Mouse (Mus musculus) forebrain, postnatal 0 days (tissue): ENCODE measurements around the gene Mfsd6. TPM values are rescaled to one million over a fixed set of nuclear protein-coding genes. Genes with fewer than 3 reads are reported as not detected.

Experiments used
- ATAC-seq: fragments of 200-750 bp; cut with Nextera tagmentation; 2 replicates; pipeline ENCODE4 v1.8.0; 2017; ENCODE audit warnings: mild to moderate bottlenecking, moderate library complexity
- DNase-seq: peaks from one replicate; pipeline ENCODE4 v3.0.0-alpha.2; 2015
- H3K27ac ChIP-seq: fragments of 300-500 bp; sonication (generic); 2 replicates; pipeline ENCODE4 v1.5.1; 2014; ENCODE audit warnings: low read depth, mild to moderate bottlenecking, antibody characterized with exemption, low read length, moderate library complexity, mixed read lengths
- H3K27me3 ChIP-seq: fragments of 300-500 bp; sonication (generic); 2 replicates; pipeline ENCODE4 v1.6.1; 2014; ENCODE audit warnings: mild to moderate bottlenecking, low read length, mixed read lengths; ENCODE audit not compliant: insufficient read depth
- H3K36me3 ChIP-seq: fragments of 300-500 bp; sonication (generic); 2 replicates; pipeline ENCODE4 v1.6.1; 2014; ENCODE audit warnings: mild to moderate bottlenecking, moderate library complexity; ENCODE audit not compliant: insufficient read depth
- H3K4me1 ChIP-seq: fragments of 300-500 bp; sonication (generic); 2 replicates; pipeline ENCODE4 v1.6.1; 2014; ENCODE audit warnings: antibody characterized with exemption; ENCODE audit not compliant: insufficient read depth
- H3K4me2 ChIP-seq: fragments of 300-500 bp; sonication (generic); 2 replicates; pipeline ENCODE4 v1.6.1; 2014; ENCODE audit warnings: low read depth, mild to moderate bottlenecking, moderate library complexity
- H3K4me3 ChIP-seq: fragments of 300-500 bp; sonication (generic); 2 replicates; pipeline ENCODE4 v1.5.1; 2014; ENCODE audit warnings: low read depth, low read length, mixed read lengths
- H3K9ac ChIP-seq: fragments of 300-500 bp; sonication (generic); 2 replicates; pipeline ENCODE4 v1.6.1; 2014; ENCODE audit warnings: mild to moderate bottlenecking
- H3K9me3 ChIP-seq: fragments of 300-500 bp; sonication (generic); 2 replicates; pipeline ENCODE4 v1.6.1; 2016; ENCODE audit warnings: low read length
- CTCF ChIP-seq: sonication (generic); IDR thresholded peaks from 2 replicates; pipeline ENCODE4 v1.5.1; 2016; ENCODE audit warnings: antibody characterized with exemption, control low read depth, low read depth
- WGBS: fragments of 180-500 bp; shearing (Covaris S2); extraction: QIAGEN DNeasy Blood & Tissue Kit; methylation state at CpG from one replicate; pipeline ENCODE4 v1.1.7; 2014; 5-methylcytosine and 5-hydroxymethylcytosine counted together
- polyA plus RNA-seq: library from polyadenylated mRNA; unstranded; fragments of >200 nt; fragmentation: Nextera tagmentation; extraction: Ambion mirVana; gene quantifications from 2 replicates; pipeline ENCODE4 v1.2.1, GENCODE M21; 2015
- total RNA-seq: library from RNA; depleted of rRNA; stranded (reverse); fragments of >200 nt; gene quantifications from 2 replicates; pipeline ENCODE4 v1.2.3, GENCODE M21; 2014

The Mfsd6 gene
- total and polyA plus RNA-seq, 2 experiments from 2014 or later: 9.6 to 45.0 TPM

GRCm38 (mm10) chr1:52675561-52676551 is 51.4 kb downstream of the Mfsd6 start:
- DNase-seq: no peak
- Histone ChIP-seq H3K9ac (no peak overlapping the region), H3K36me3 (no peaks in the 10 kb centered on the region), H3K27me3 (no peaks in the 10 kb centered on the region), H3K4me2 (no peak overlapping the region), H3K4me1 (no peaks in the 10 kb centered on the region; the same call in 1 of the 2 replicates), H3K4me3 (no peak overlapping the region), H3K9me3 (no peaks in the 10 kb centered on the region), H3K27ac (no peak overlapping the region)
- 66% methylated on average over 7 of the region's 7 CpGs for WGBS
- no peak for ATAC-seq
- TF ChIP-seq CTCF: no peak

- 51% methylated on average over 1 of the region's 1 CpGs for WGBS
- no peaks in the 10 kb centered on the region for H3K27me3 ChIP-seq
- no peaks in the 10 kb centered on the region for H3K4me1 ChIP-seq
- no peaks in the 10 kb centered on the region for H3K9me3 ChIP-seq
- H3K4me3 ChIP-seq: no peak overlapping the region
- no peaks in the 10 kb centered on the region for H3K36me3 ChIP-seq
- H3K27ac ChIP-seq: no peak overlapping the region
- H3K4me2 ChIP-seq: no peak overlapping the region
- DNase-seq: no peak
- no peak for TF ChIP-seq CTCF
- peak; percentile 78 for ATAC-seq
- H3K9ac ChIP-seq: no peak overlapping the region
Observed at GRCm38 (mm10) chr1:52669931-52670330, 57.3 kb downstream of the Mfsd6 start.

- TF ChIP-seq CTCF: no peak
- H3K4me3 ChIP-seq: no peak overlapping the region
- no peak overlapping the region for H3K9ac ChIP-seq
- WGBS: 21% methylated on average over 7 of the region's 7 CpGs
- no peaks in the 10 kb centered on the region for H3K36me3 ChIP-seq
- H3K9me3 ChIP-seq: no peaks in the 10 kb centered on the region
- H3K27me3 ChIP-seq: no peaks in the 10 kb centered on the region
- ATAC-seq (peak; percentile 5; the same call in 1 of the 2 replicates), DNase-seq (no peak)
- no peaks in the 10 kb centered on the region for H3K4me1 ChIP-seq
- no peak overlapping the region for H3K27ac ChIP-seq
- no peak overlapping the region for H3K4me2 ChIP-seq
Observed at GRCm38 (mm10) chr1:52668743-52669323, 58.4 kb downstream of the Mfsd6 start.

- H3K27me3 ChIP-seq: no peaks in the 10 kb centered on the region
- H3K4me3 ChIP-seq: no peak overlapping the region
- no peak overlapping the region for H3K4me2 ChIP-seq
- no peaks in the 10 kb centered on the region for H3K9me3 ChIP-seq
- H3K4me1 ChIP-seq: no peaks in the 10 kb centered on the region
- no peak overlapping the region for H3K9ac ChIP-seq
- DNase-seq (peak; percentile 32), ATAC-seq (peak; percentile 27; the same call in 1 of the 2 replicates)
- TF ChIP-seq CTCF: no peak
- H3K36me3 ChIP-seq: peaks cover 14% of the 10 kb centered on the region
- no peak overlapping the region for H3K27ac ChIP-seq
- 76% methylated on average over 7 of the region's 7 CpGs for WGBS
Observed at GRCm38 (mm10) chr1:52663228-52663627, 64.0 kb downstream of the Mfsd6 start.

GRCm38 (mm10) chr1:52660765-52661164 is 66.5 kb downstream of the Mfsd6 start:
- Histone ChIP-seq H3K9ac (no peak overlapping the region), H3K27me3 (no peaks in the 10 kb centered on the region), H3K4me3 (no peak overlapping the region), H3K9me3 (no peaks in the 10 kb centered on the region), H3K36me3 (peaks cover 19% of the 10 kb centered on the region), H3K4me2 (no peak overlapping the region), H3K4me1 (no peaks in the 10 kb centered on the region), H3K27ac (no peak overlapping the region)
- ATAC-seq: no peak
- TF ChIP-seq CTCF: no peak
- 85% methylated on average over 12 of the region's 12 CpGs for WGBS
- no peak for DNase-seq

- ATAC-seq (no peak), DNase-seq (no peak)
- H3K4me1 ChIP-seq: no peaks in the 10 kb centered on the region
- no peaks in the 10 kb centered on the region for H3K27me3 ChIP-seq
- peaks cover 19% of the 10 kb centered on the region for H3K36me3 ChIP-seq
- no peak overlapping the region for H3K27ac ChIP-seq
- 88% methylated on average over 2 of the region's 2 CpGs for WGBS
- H3K9me3 ChIP-seq: no peaks in the 10 kb centered on the region
- no peak overlapping the region for H3K4me3 ChIP-seq
- no peak for TF ChIP-seq CTCF
- H3K4me2 ChIP-seq: no peak overlapping the region
- no peak overlapping the region for H3K9ac ChIP-seq
Observed at GRCm38 (mm10) chr1:52660278-52660677, 67.0 kb downstream of the Mfsd6 start.

GRCm38 (mm10) chr1:52658160-52658559 is 69.1 kb downstream of the Mfsd6 start:
- peaks cover 19% of the 10 kb centered on the region for H3K36me3 ChIP-seq
- no peaks in the 10 kb centered on the region for H3K27me3 ChIP-seq
- H3K9ac ChIP-seq: no peak overlapping the region
- no peak for TF ChIP-seq CTCF
- no peak for DNase-seq
- H3K4me1 ChIP-seq: no peaks in the 10 kb centered on the region
- H3K4me3 ChIP-seq: no peak overlapping the region
- no peak overlapping the region for H3K27ac ChIP-seq
- no peak overlapping the region for H3K4me2 ChIP-seq
- no peaks in the 10 kb centered on the region for H3K9me3 ChIP-seq
- ATAC-seq: no peak
- 93% methylated on average over 7 of the region's 7 CpGs for WGBS
